Mouse (Mus musculus): ENCODE measurements around the gene Tns3. TPM values are rescaled to one million over a fixed set of nuclear protein-coding genes. Genes with fewer than 3 reads are reported as not detected.

Gene Tns3
- polyA plus RNA-seq, 1 experiment, result 57.4 TPM

DNA sequence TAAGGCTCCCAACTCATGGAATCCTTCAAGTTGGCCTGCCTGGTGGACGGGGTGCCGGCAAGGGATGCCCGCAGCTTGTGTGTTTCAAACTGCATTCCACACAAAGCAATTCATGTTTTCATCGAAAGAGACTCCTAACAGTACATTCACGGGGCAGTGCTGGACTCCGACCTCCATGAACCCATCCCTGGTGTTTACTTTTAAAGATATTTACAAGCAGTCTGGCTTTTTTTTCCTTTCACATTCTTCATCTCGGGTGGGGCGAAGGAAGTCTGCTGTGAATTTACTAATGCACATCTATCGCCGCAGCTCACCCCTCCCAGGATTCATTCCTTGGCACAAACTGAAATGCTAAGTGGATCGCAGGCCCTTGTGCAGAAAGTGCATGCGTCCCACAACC lies 191.9 kb downstream of the Tns3 start:
- TF ChIP-seq CEBPB (IDR thresholded peaks at IDR 0.05; ENCODE audit: low read depth) (no peak), FOSL1 (IDR thresholded peaks at IDR 0.05; ENCODE audit: insufficient read depth, low read length, poor library complexity, severe bottlenecking) (no peak), MYOG (IDR thresholded peaks at IDR 0.05; ENCODE audit: control insufficient read depth, extremely low read depth, insufficient read length) (no peak), CTCF (IDR thresholded peaks at IDR 0.05; ENCODE audit: control insufficient read depth, insufficient read depth, insufficient read length) (no peak), USF1 (IDR thresholded peaks at IDR 0.05; ENCODE audit: low read depth) (no peak), MYOD1 (IDR thresholded peaks at IDR 0.05; ENCODE audit: control insufficient read depth, insufficient read length, low read depth) (no peak), MAX (IDR thresholded peaks at IDR 0.05) (no peak)
- peaks cover 24% of the 10 kb centered on the region for H3K79me2 ChIP-seq (ENCODE audit: control insufficient read depth, insufficient read depth)

DNA sequence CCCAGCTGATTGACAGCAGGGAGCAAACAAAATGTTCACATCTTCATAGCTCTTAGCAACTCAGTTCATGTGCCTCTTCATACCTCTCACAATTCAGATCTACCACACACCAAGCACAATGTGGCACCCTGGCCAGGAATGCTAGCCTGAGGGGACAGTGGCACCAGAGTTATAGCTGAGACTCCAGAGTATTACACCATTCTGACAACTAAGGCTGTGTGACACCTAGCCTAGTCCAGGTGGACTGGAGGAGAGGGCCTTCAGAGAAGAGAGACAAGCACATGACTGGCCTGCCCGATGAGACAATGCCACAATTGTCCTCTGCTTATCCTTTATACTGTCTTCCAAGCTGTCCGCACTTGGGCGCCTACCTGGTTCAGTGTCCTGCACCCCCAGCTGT lies 192.8 kb downstream of the Tns3 start:
- no peak overlapping the region for H3K4me3 ChIP-seq (ENCODE audit: insufficient read depth, poor library complexity, severe bottlenecking)
- peaks cover 7% of the 10 kb centered on the region for H3K36me3 ChIP-seq (ENCODE audit: control insufficient read depth, insufficient read depth)
- no peaks in the 10 kb centered on the region for H3K27me3 ChIP-seq (ENCODE audit: control insufficient read depth, insufficient read depth, insufficient read length)
- peaks cover 16% of the 10 kb centered on the region for H3K79me3 ChIP-seq (ENCODE audit: low read depth)
- TF ChIP-seq CTCF (IDR thresholded peaks at IDR 0.05; ENCODE audit: control insufficient read depth, insufficient read depth, insufficient read length) (no peak), MYOG (IDR thresholded peaks at IDR 0.05; ENCODE audit: control insufficient read depth, extremely low read depth, insufficient read length) (no peak), MYOD1 (IDR thresholded peaks at IDR 0.05; ENCODE audit: control insufficient read depth, insufficient read length, low read depth) (no peak), CEBPB (IDR thresholded peaks at IDR 0.05; ENCODE audit: low read depth) (no peak), USF1 (IDR thresholded peaks at IDR 0.05; ENCODE audit: low read depth) (no peak), FOSL1 (IDR thresholded peaks at IDR 0.05; ENCODE audit: insufficient read depth, low read length, poor library complexity, severe bottlenecking) (no peak), MAX (IDR thresholded peaks at IDR 0.05) (no peak)
- peaks cover 33% of the 10 kb centered on the region for H3K79me2 ChIP-seq (ENCODE audit: control insufficient read depth, insufficient read depth)
- no peak overlapping the region for H3ac ChIP-seq (ENCODE audit: control insufficient read depth, insufficient read length, low read depth)

More for the DNA sequence above, 191.9 kb downstream of the Tns3 start:
- H3K79me3 ChIP-seq (ENCODE audit: low read depth), result peaks cover 7% of the 10 kb centered on the region
- no peak overlapping the region for H3ac ChIP-seq (ENCODE audit: control insufficient read depth, insufficient read length, low read depth)
- H3K4me3 ChIP-seq (ENCODE audit: insufficient read depth, poor library complexity, severe bottlenecking), result no peak overlapping the region
- H3K36me3 ChIP-seq (ENCODE audit: control insufficient read depth, insufficient read depth), result peaks cover 9% of the 10 kb centered on the region
- no peaks in the 10 kb centered on the region for H3K27me3 ChIP-seq (ENCODE audit: control insufficient read depth, insufficient read depth, insufficient read length)

DNA sequence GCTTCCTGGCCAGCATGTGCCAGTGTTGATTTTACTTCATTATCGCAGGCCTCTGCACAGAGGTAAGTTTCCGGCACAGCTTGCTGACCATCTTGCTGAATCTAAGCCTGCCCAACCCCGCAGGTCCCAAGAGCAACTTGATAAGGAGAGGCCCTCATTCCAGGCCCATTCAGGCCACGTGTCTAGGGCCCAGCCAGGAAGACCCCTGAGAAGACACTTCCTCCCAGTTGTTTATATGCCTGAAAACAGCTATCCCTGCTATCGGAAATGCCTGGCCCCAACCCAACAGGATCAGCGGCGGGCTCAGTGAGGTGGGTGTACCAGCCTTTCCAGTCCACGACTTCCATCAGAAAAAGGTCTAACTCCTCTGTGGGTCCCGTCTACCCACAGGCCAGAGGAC lies 194.8 kb downstream of the Tns3 start:
- Histone ChIP-seq H3K79me3 (ENCODE audit: low read depth) (peaks cover 34% of the 10 kb centered on the region), H3K79me2 (ENCODE audit: control insufficient read depth, insufficient read depth) (peaks cover 53% of the 10 kb centered on the region), H3K4me3 (ENCODE audit: insufficient read depth, poor library complexity, severe bottlenecking) (no peak overlapping the region), H3K27me3 (ENCODE audit: control insufficient read depth, insufficient read depth, insufficient read length) (no peaks in the 10 kb centered on the region), H3ac (ENCODE audit: control insufficient read depth, insufficient read length, low read depth) (no peak overlapping the region), H3K36me3 (ENCODE audit: control insufficient read depth, insufficient read depth) (peaks cover 17% of the 10 kb centered on the region)
- no peak for TF ChIP-seq CTCF (IDR thresholded peaks at IDR 0.05; ENCODE audit: control insufficient read depth, insufficient read depth, insufficient read length)
- TF ChIP-seq MYOD1 (IDR thresholded peaks at IDR 0.05; ENCODE audit: control insufficient read depth, insufficient read length, low read depth), result no peak
- no peak for TF ChIP-seq MYOG (IDR thresholded peaks at IDR 0.05; ENCODE audit: control insufficient read depth, extremely low read depth, insufficient read length)

DNA sequence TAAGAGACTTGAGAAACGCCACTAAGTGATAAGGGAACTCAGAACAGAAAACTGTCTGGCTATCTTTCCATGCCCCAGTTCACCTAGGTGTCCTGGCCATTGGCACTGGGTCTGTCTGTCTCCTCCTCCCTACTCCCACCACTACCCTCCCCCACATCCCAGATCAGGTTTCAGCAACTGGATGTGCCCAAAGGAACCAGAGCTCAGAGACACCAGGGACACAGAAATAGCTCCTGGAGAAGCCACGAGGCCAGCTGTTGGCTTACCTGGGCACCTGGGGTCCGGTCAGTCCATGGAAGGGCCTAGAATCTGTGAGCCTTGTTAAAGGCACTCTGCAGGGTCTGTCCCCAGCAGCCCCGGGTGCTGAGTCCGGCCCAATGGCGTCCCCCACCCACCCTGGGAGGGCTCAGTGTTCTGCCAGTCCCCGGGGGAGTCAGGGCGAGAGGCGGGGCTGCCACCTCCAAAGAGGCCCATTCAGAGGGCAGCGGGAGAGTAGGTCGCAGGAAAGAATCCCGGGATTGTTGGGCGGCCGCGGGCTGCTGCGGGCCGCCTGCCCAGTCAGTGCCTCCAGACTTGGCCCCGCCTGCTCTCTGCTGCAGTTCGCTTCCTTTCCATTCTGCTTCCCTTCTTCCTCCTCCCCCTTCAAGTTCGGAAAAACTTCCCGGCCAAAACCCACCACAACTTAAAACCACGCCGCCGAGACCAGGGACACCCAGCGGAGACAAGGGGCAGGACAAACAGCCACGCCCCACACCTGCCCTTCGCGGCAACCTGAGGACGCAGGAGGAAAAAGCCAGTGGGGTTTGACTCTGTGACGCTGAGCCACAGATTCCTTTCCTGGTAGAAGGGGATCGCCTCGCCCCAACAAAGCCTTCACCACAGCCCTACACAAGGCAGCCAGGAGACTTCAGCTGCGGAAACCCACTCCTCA lies 195.9 kb downstream of the Tns3 start:
- peak overlapping the region; percentile 77 for H3ac ChIP-seq (ENCODE audit: control insufficient read depth, insufficient read length, low read depth)
- H3K36me3 ChIP-seq (ENCODE audit: control insufficient read depth, insufficient read depth), result peaks cover 28% of the 10 kb centered on the region
- H3K27me3 ChIP-seq (ENCODE audit: control insufficient read depth, insufficient read depth, insufficient read length), result no peaks in the 10 kb centered on the region
- H3K79me2 ChIP-seq (ENCODE audit: control insufficient read depth, insufficient read depth), result peaks cover 65% of the 10 kb centered on the region
- peak; percentile 3 for TF ChIP-seq MAX (IDR thresholded peaks at IDR 0.05)
- no peak for TF ChIP-seq MYOD1 (IDR thresholded peaks at IDR 0.05; ENCODE audit: control insufficient read depth, insufficient read length, low read depth)
- peak overlapping the region; percentile 63 for H3K4me3 ChIP-seq (ENCODE audit: insufficient read depth, poor library complexity, severe bottlenecking)
- H3K79me3 ChIP-seq (ENCODE audit: low read depth), result peaks cover 45% of the 10 kb centered on the region

DNA sequence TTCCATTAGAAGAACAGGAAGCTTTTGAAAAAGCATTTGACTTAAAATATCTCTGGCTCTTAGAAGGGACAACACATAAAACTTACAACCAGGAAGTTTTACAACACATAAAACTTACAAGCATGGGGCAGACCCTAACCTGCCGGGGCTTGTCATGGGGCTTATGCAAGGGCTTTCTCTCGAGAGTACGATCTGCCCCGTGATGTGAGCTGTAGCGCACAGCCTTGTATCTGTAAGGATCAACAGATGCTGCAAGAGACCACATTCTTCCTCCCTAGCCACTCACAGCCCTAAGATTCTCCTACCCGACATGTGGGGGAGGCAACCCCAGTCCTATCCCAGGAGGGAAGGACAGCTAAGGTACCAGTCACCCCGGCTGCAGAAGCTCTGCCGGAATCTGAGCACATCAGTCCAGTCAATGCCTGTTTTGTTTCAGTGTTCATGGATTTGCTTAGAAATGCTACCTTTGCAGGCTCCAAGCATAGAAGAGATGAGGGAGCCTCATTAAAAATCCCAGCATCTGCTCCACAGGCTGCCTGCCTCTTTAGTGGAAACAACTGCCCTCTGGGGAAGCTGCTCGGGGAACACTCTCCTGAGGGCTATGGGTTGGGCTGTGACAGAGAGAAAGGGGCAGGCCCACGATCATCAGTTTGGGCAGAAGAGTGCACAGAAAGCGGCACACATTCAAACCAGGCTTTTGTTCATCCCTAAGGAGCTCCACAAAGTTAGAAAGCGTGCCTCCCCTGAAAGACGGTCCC lies 196.8 kb downstream of the Tns3 start:
- no peak for TF ChIP-seq USF1 (IDR thresholded peaks at IDR 0.05; ENCODE audit: low read depth)
- no peak for TF ChIP-seq CEBPB (IDR thresholded peaks at IDR 0.05; ENCODE audit: low read depth)
- TF ChIP-seq MYOD1 (IDR thresholded peaks at IDR 0.05; ENCODE audit: control insufficient read depth, insufficient read length, low read depth), result no peak
- no peak for TF ChIP-seq CTCF (IDR thresholded peaks at IDR 0.05; ENCODE audit: control insufficient read depth, insufficient read depth, insufficient read length)
- peak; percentile 20 for TF ChIP-seq MAX (IDR thresholded peaks at IDR 0.05)
- no peaks in the 10 kb centered on the region for H3K27me3 ChIP-seq (ENCODE audit: control insufficient read depth, insufficient read depth, insufficient read length)
- peaks cover 37% of the 10 kb centered on the region for H3K36me3 ChIP-seq (ENCODE audit: control insufficient read depth, insufficient read depth)

More for the DNA sequence above, 196.8 kb downstream of the Tns3 start:
- H3K79me2 ChIP-seq (ENCODE audit: control insufficient read depth, insufficient read depth), result peaks cover 73% of the 10 kb centered on the region
- H3ac ChIP-seq (ENCODE audit: control insufficient read depth, insufficient read length, low read depth), result peak overlapping the region; percentile 73
- H3K79me3 ChIP-seq (ENCODE audit: low read depth), result peaks cover 53% of the 10 kb centered on the region
- peak overlapping the region; percentile 63 for H3K4me3 ChIP-seq (ENCODE audit: insufficient read depth, poor library complexity, severe bottlenecking)

All from C2C12 (cell line).